Mouse (Mus musculus) G1E (cell line): ENCODE data around the gene Rnf150. TPM values are rescaled to one million over a fixed set of nuclear protein-coding genes. Genes with fewer than 3 reads are reported as not detected.

Experiments
- ATAC-seq: 2 replicates; pipeline ENCODE4 v1.8.0; 2016; ENCODE audit warnings: mild to moderate bottlenecking; ENCODE audit not compliant: insufficient number of reproducible peaks, poor library complexity, low FRiP score, severe bottlenecking; ENCODE audit errors: extremely low read depth
- DNase-seq: peaks from one replicate; pipeline ENCODE4 v3.0.0; 2012; ENCODE audit warnings: low spot score
- H3K27me3 ChIP-seq: 2 replicates; pipeline ENCODE4 v1.6.1; 2012; ENCODE audit warnings: mild to moderate bottlenecking, low read length, inconsistent platforms; ENCODE audit not compliant: insufficient read depth
- H3K36me3 ChIP-seq: replicated peaks from 2 replicates; pipeline ENCODE3; 2012; ENCODE audit warnings: mild to moderate bottlenecking, inconsistent platforms
- H3K4me1 ChIP-seq: 2 replicates; pipeline ENCODE4 v1.6.1; 2012; ENCODE audit warnings: low read depth, low read length, inconsistent platforms, mixed read lengths; ENCODE audit not compliant: insufficient read depth
- H3K4me3 ChIP-seq: 2 replicates; pipeline ENCODE4 v1.5.1; 2012; ENCODE audit warnings: low read depth, mild to moderate bottlenecking, inconsistent platforms, low read length, moderate library complexity, mixed read lengths
- H3K9me3 ChIP-seq: replicated peaks from 2 replicates; pipeline ENCODE4 v1.6.1; 2012; ENCODE audit warnings: inconsistent platforms
- CTCF ChIP-seq: IDR thresholded peaks from 2 replicates; pipeline ENCODE4 v1.5.1; 2012; ENCODE audit warnings: low read depth, low read length, inconsistent platforms, mixed read lengths
- GATA1 ChIP-seq: IDR thresholded peaks from 2 replicates; pipeline ENCODE4 v1.6.1; 2012; ENCODE audit warnings: borderline replicate concordance, low read length, inconsistent platforms, mixed read lengths
- GATA2 ChIP-seq: IDR thresholded peaks from 2 replicates; pipeline ENCODE4 v1.6.1; 2012; ENCODE audit warnings: low read depth, low read length, inconsistent platforms, borderline replicate concordance
- POLR2AphosphoS5 ChIP-seq: IDR thresholded peaks from 2 replicates; pipeline ENCODE4 v1.6.1; 2012; ENCODE audit warnings: low read depth, low read length, inconsistent platforms; ENCODE audit not compliant: insufficient replicate concordance
- TAL1 ChIP-seq: conservative IDR thresholded peaks from 2 replicates; pipeline ENCODE4 v1.6.1; 2012; ENCODE audit warnings: low read depth, low read length, inconsistent platforms, mixed read lengths
- polyA plus RNA-seq: library from polyadenylated mRNA; stranded (reverse); fragments of >175 nt; gene quantifications from 2 replicates; pipeline ENCODE4 v1.2.3, GENCODE M21; 2012
- total RNA-seq, 2 experiments: library from RNA; stranded (forward) in 1 of 2; stranded (reverse) in 1 of 2; fragments of 200-1000 nt in 1 of 2; fragments of >200 nt in 1 of 2; fragmentation: Nextera tagmentation in 1 of 2; gene quantifications; 2 replicates each; pipeline ENCODE4 v1.2.3; 2014 to 2017

Gene Rnf150
- total and polyA plus RNA-seq, 3 experiments, result 0.11 TPM; not detected in 2

DNA sequence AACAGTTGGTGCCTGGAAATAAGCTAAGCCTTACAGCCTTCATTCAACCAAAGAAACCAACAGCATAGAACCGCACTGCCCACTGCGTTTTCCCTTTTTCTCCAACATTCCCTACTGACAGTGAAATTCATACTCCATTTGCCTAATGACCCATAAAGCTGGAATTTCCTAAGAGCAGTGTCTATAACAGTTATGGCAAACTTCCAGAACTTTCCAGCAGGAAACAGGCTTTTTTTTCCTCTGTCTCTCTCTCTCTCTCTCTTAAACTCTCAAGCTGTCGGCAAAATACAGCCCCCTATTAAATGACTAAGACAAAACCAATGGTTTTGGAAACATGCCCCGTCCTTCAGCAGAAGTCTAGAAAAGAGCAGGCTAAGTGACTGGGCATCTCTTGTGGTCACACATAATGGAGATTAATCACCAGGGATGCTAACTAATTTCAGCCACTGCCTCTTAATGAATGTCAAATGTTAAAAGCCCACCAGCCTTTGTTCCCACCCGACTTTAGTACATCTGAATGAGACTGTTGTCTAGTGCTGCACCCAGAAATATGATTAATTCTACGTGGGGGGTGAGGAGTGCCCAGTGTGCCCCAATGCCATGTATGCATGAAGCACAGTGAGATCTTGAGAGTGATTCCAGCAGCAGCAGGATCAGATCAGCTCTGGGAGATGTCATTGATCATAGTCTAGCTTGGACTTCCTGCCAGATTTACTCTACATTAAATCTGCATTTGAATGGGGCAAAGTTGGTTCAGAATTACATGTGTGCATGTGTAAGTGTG is 80.3 kb downstream of the Rnf150 start:
- Histone ChIP-seq H3K36me3 (no peaks in the 10 kb centered on the region), H3K9me3 (no peaks in the 10 kb centered on the region), H3K27me3 (peaks cover 6% of the 10 kb centered on the region; the same call in 1 of the 2 replicates), H3K4me3 (no peak overlapping the region), H3K4me1 (no peaks in the 10 kb centered on the region)
- no peak for TF ChIP-seq TAL1
- TF ChIP-seq CTCF, result no peak
- TF ChIP-seq GATA2, result no peak
- TF ChIP-seq GATA1, result no peak
- no peak for TF ChIP-seq POLR2AphosphoS5
- ATAC-seq (no peak), DNase-seq (no peak)

- H3K36me3 ChIP-seq, result no peaks in the 10 kb centered on the region
- no peaks in the 10 kb centered on the region for H3K9me3 ChIP-seq
- ATAC-seq (no peak), DNase-seq (no peak)
- TF ChIP-seq GATA1, result no peak
- no peak overlapping the region for H3K4me3 ChIP-seq
- H3K27me3 ChIP-seq, result peaks cover 6% of the 10 kb centered on the region; the same call in 1 of the 2 replicates
- H3K4me1 ChIP-seq, result no peaks in the 10 kb centered on the region
Measured at GRCm38 (mm10) chr8:82945867-82946266, 82.7 kb downstream of the Rnf150 start.

DNA sequence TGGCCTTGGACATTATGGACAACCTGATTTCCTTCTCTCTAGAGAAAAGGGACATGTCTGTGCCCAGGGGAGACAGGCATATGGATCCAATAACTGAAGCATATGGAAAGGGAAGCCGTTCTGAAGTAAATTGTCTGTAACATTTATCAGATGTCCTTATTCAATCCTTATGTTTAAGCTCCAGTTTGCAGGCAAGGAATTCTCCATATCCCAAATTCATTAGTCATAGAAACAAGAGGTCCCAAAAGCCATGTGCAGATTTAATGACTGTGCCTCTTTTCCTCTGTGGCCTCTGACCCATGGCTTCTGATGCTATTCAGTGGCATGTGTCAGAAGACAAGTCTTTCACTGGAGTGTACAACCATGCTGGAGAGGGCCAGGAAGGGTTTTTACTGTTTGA is 83.5 kb downstream of the Rnf150 start:
- no peak for ATAC-seq
- no peaks in the 10 kb centered on the region for H3K4me1 ChIP-seq
- TF ChIP-seq POLR2AphosphoS5 (no peak), GATA2 (no peak), GATA1 (no peak), CTCF (no peak), TAL1 (no peak)
- no peaks in the 10 kb centered on the region for H3K9me3 ChIP-seq
- no peaks in the 10 kb centered on the region for H3K36me3 ChIP-seq
- DNase-seq, result no peak
- no peak overlapping the region for H3K4me3 ChIP-seq
- H3K27me3 ChIP-seq, result peaks cover 6% of the 10 kb centered on the region; the same call in 1 of the 2 replicates

DNA sequence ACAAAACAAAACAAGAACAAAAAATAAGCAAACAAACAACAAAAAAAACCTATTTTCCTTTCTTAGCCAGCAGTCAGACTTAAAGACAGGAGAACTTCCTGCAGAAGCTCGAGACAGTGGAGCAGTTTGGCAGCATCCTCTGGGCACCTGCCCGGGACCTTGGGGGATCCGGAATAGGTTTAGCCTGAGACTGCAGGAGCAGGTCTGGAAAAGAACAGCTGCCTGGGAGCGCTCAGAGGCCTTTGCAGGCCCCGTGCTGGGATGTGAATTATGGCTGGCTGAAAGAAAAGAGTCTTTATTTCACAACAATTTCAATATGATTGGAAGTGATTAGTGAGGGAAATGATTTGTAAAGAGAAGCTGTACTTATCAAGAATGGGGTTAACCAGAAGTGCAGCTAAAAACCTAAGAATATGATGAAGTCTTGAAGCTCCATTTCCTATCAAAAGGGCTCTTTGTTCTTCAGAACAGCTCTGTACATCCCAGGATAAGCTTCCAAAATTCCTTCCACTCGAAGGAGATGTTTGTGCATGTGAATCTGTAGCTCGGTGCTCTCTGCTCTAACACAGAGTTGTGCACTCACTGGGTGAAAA is 92.1 kb downstream of the Rnf150 start:
- H3K36me3 ChIP-seq, result no peaks in the 10 kb centered on the region
- DNase-seq, result no peak
- H3K4me3 ChIP-seq, result no peak overlapping the region
- ATAC-seq, result no peak
- no peak for TF ChIP-seq POLR2AphosphoS5
- no peak for TF ChIP-seq GATA2
- no peak for TF ChIP-seq TAL1
- TF ChIP-seq GATA1, result no peak
- TF ChIP-seq CTCF, result no peak
- peaks cover 8% of the 10 kb centered on the region; the same call in 1 of the 2 replicates for H3K27me3 ChIP-seq
- no peaks in the 10 kb centered on the region for H3K4me1 ChIP-seq
- H3K9me3 ChIP-seq, result no peaks in the 10 kb centered on the region

DNA sequence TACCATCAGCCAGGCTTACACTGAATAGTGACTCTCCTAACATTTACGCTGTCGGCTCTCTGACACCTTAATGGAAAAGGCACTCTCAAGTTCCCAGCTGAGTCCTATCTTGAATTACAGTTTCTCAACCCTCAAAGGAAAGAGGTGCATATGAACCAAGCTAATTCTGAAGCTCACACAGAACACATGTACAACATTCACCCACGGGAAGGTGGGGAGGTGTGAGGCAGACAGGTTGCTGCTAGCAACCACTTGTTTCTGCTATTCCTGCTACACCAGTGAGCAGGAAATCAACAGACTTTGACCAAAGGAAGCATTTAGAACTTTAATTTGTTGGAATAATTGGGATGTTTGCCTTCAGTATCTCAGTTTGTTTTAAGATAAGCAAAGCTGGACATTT is 96.3 kb downstream of the Rnf150 start:
- TF ChIP-seq GATA1, result no peak
- TF ChIP-seq POLR2AphosphoS5, result no peak
- TF ChIP-seq TAL1, result no peak
- TF ChIP-seq GATA2, result no peak
- TF ChIP-seq CTCF, result no peak
- no peak for ATAC-seq
- H3K9me3 ChIP-seq, result no peaks in the 10 kb centered on the region

DNA sequence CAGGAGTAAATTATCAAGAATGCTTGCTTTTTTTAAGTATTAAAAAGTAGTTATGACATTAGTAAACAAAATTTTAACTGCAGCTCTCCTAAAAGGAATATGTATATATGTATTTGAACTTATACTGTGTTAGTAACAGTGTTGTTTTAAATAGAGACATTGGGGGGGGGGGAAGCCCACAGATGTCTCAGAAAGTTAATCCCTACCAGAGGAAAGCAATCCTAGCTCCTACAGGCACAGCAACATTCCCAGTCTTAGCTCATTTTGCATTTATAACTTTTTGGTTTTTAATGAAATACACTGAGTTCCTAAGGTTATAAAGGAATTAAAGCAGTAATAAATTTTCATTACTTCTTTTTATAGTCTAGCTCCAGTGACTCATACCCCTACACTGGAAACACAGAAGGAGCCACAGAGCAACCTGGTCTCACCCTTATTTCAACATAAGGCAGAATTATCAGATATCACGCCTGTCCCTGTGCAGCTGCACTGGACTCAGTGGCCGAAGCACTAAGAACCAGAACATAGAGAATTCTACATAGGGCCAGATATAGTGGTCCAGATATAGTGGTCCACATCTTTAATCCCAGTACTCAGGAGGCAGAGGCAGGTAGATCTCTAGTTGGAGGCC is 96.9 kb downstream of the Rnf150 start:
- Histone ChIP-seq H3K4me1 (no peaks in the 10 kb centered on the region), H3K27me3 (0 out of 2 replicates have a peak, but pooled peaks cover 2% of the 10 kb centered on the region), H3K4me3 (no peak overlapping the region), H3K36me3 (no peaks in the 10 kb centered on the region), H3K9me3 (no peaks in the 10 kb centered on the region)
- TF ChIP-seq GATA1, result no peak
- no peak for TF ChIP-seq CTCF
- TF ChIP-seq TAL1, result no peak
- TF ChIP-seq POLR2AphosphoS5, result no peak
- no peak for TF ChIP-seq GATA2
- DNase-seq (no peak), ATAC-seq (no peak)

More for the DNA sequence above, 96.3 kb downstream of the Rnf150 start:
- Histone ChIP-seq H3K27me3 (0 out of 2 replicates have a peak, but pooled peaks cover 3% of the 10 kb centered on the region), H3K4me1 (no peaks in the 10 kb centered on the region), H3K36me3 (no peaks in the 10 kb centered on the region), H3K4me3 (no peak overlapping the region)
- no peak for DNase-seq
